Mouse (Mus musculus): ENCODE measurements around the gene Opn1sw.

- TF ChIP-seq CTCF (IDR thresholded peaks at IDR 0.05 in 2 of 3, conservative IDR thresholded peaks at IDR 0.05 in 1 of 3; ENCODE audit: control insufficient read depth in 1 of 3, insufficient read depth in 1 of 3, low read depth in 2 of 3, low read length in 3 of 3, poor library complexity in 1 of 3, severe bottlenecking in 1 of 3) (no peak), CHD2 (IDR thresholded peaks at IDR 0.05; ENCODE audit: low read length) (no peak)
Measured at GRCm38 (mm10) chr6:29396714-29397540, 8.7 kb upstream of the Opn1sw start.

All from MEL (cell line).